Mouse (Mus musculus) lung, postnatal 0 days (tissue): ENCODE data around the gene Trim34a. TPM values are rescaled to one million over a fixed set of nuclear protein-coding genes. Genes with fewer than 3 reads are reported as not detected.

Source experiments
- ATAC-seq: fragments of 200-750 bp; cut with Nextera tagmentation; 2 replicates; pipeline ENCODE4 v1.8.0; 2017; ENCODE audit warnings: moderate library complexity
- DNase-seq: peaks from one replicate; pipeline ENCODE4 v3.0.0-alpha.2; 2016; ENCODE audit warnings: low spot score
- H3K27ac ChIP-seq: fragments of 300-500 bp; sonication (generic); 2 replicates; pipeline ENCODE4 v1.5.1; 2014; ENCODE audit warnings: antibody characterized with exemption, mild to moderate bottlenecking, low read length, mixed read lengths
- H3K27me3 ChIP-seq: fragments of 300-500 bp; sonication (generic); replicated peaks from 2 replicates; pipeline ENCODE4 v1.6.1; 2014; ENCODE audit warnings: low read length, mixed read lengths; ENCODE audit not compliant: insufficient read depth
- H3K36me3 ChIP-seq: fragments of 300-500 bp; sonication (generic); 2 replicates; pipeline ENCODE4 v1.6.1; 2014; ENCODE audit warnings: low read length, mixed read lengths; ENCODE audit not compliant: insufficient read depth
- H3K4me1 ChIP-seq: fragments of 300-500 bp; sonication (generic); 2 replicates; pipeline ENCODE4 v1.6.1; 2014; ENCODE audit warnings: antibody characterized with exemption, low read depth, low read length, mixed read lengths; ENCODE audit not compliant: insufficient read depth
- H3K4me2 ChIP-seq: fragments of 300-500 bp; sonication (generic); replicated peaks from 2 replicates; pipeline ENCODE4 v1.6.1; 2014; ENCODE audit warnings: low read depth, mild to moderate bottlenecking, low read length, moderate library complexity, mixed read lengths
- H3K4me3 ChIP-seq: fragments of 300-500 bp; sonication (generic); 2 replicates; pipeline ENCODE4 v1.5.1; 2014; ENCODE audit warnings: low read depth, low read length
- H3K9ac ChIP-seq: fragments of 300-500 bp; sonication (generic); replicated peaks from 2 replicates; pipeline ENCODE4 v1.6.1; 2014; ENCODE audit warnings: low read depth, mild to moderate bottlenecking
- H3K9me3 ChIP-seq: fragments of 300-500 bp; sonication (generic); 2 replicates; pipeline ENCODE4 v1.6.1; 2016; ENCODE audit warnings: low read length, mixed read lengths
- CTCF ChIP-seq: IDR thresholded peaks from 2 replicates; pipeline ENCODE4 v1.5.1; 2016; ENCODE audit warnings: antibody characterized with exemption, mild to moderate bottlenecking
- EP300 ChIP-seq: IDR thresholded peaks from 2 replicates; pipeline ENCODE4 v1.6.1; 2016; ENCODE audit warnings: antibody characterized with exemption, mild to moderate bottlenecking, control low read depth
- WGBS: fragments of 180-500 bp; shearing (Covaris S2); extraction: QIAGEN DNeasy Blood & Tissue Kit; methylation state at CpG from one replicate; pipeline ENCODE4 v1.1.7; 2014; 5-methylcytosine and 5-hydroxymethylcytosine counted together
- polyA plus RNA-seq: library from polyadenylated mRNA; unstranded; fragments of >200 nt; fragmentation: Nextera tagmentation; extraction: Ambion mirVana; gene quantifications from 2 replicates; pipeline ENCODE4 v1.2.1, GENCODE M21; 2015

The Trim34a gene
- polyA plus RNA-seq, 1 experiment from 2014 or later, result 6.5 TPM

DNA sequence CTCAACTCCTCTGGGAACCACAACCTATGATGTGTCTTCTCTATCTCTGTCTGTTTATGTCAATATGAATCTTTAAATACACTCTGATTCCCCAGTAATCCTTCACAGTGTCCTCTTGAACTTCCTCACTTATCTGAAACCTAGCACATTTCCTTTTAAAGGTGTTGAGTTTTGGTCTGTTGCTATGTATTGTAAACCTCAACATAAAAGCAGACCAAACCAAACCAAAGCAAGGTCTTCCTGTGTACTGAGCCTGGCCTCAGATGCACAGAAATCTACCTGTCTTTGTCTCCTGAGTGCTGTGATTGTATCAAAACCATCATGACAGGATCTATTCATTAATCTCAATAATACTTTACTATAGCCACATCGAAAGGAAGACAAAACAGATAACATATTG, 46.4 kb downstream of the Trim34a start:
- DNase-seq (no peak), ATAC-seq (no peak)
- TF ChIP-seq EP300 (no peak), CTCF (no peak)
- Histone ChIP-seq H3K9ac (no peak overlapping the region), H3K27ac (no peak overlapping the region), H3K4me3 (no peak overlapping the region), H3K36me3 (no peaks in the 10 kb centered on the region), H3K4me2 (no peak overlapping the region), H3K4me1 (no peaks in the 10 kb centered on the region), H3K9me3 (no peaks in the 10 kb centered on the region), H3K27me3 (no peaks in the 10 kb centered on the region)
- 77% methylated on average over 1 of the region's 1 CpGs for WGBS

DNA sequence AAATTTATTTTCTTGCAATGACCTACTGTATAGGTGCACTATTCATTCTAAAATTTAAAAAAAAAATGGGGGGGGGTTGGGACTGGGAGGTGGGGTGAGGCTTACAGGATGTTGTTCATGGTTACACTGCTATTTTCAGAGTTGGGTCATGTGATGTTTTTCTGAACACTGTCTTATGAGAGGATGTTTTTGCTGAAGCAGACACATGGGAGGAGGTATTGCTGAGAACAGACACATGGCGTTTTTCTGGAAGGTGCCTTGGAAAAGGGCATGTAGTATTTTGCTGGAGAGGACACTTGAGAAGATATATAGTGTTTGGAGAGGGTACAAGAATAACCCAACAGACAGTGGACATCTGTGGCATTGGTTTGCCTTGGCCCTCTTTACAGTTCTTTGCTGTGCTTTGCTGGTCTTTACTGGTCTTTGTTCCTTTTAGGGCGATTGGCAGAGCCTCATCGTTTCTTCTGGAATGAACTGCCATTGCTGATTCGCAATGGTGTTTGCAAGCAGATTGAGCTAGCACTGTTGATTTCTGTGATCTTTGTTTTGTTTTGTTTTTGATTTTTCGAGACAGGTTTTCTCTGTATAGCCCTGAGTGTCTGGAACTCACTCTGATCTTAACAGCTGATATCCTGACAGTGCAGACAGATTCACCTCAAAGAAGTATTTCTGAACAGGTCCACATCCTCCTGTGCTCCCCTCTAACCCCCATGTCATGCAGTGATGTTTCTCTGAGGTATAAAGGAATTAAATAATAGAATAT, 47.6 kb downstream of the Trim34a start:
- Histone ChIP-seq H3K4me1 (no peaks in the 10 kb centered on the region), H3K9me3 (no peaks in the 10 kb centered on the region), H3K9ac (no peak overlapping the region), H3K27me3 (no peaks in the 10 kb centered on the region), H3K4me2 (no peak overlapping the region), H3K36me3 (no peaks in the 10 kb centered on the region), H3K27ac (no peak overlapping the region), H3K4me3 (no peak overlapping the region)
- ATAC-seq, result no peak
- DNase-seq, result no peak
- WGBS, result 76% methylated on average over 5 of the region's 5 CpGs
- TF ChIP-seq CTCF (no peak), EP300 (no peak)

Other genes with a start within 250 kb of the Trim34a start
- gene Olfr638, start 245.7 kb upstream of the Trim34a start, polyA plus RNA-seq, result not detected in 2 replicates
- not detected in 2 replicates for gene Olfr639, start 227.2 kb upstream of the Trim34a start, polyA plus RNA-seq
- gene Olfr640, start 218.9 kb upstream of the Trim34a start, polyA plus RNA-seq, result not detected in 2 replicates
- gene Olfr641, start 209.0 kb upstream of the Trim34a start, polyA plus RNA-seq, result not detected in 2 replicates
- not detected in 2 replicates for gene Olfr642, start 191.8 kb upstream of the Trim34a start, polyA plus RNA-seq
- gene 4930516K23Rik, start 183.0 kb upstream of the Trim34a start, polyA plus RNA-seq, result not detected in 2 replicates
- gene Olfr644, start 172.6 kb upstream of the Trim34a start, polyA plus RNA-seq, result not detected in 2 replicates
- gene Olfr645, start 159.0 kb upstream of the Trim34a start, polyA plus RNA-seq, result not detected in 2 replicates
- gene Olfr646, start 139.6 kb upstream of the Trim34a start, polyA plus RNA-seq, result not detected in 2 replicates
- not detected in 2 replicates for gene Ubqln5, start 114.6 kb upstream of the Trim34a start, polyA plus RNA-seq
- not detected in 2 replicates for gene Olfr643, start 107.1 kb upstream of the Trim34a start, polyA plus RNA-seq
- not detected in 2 replicates for gene Ubqln3, start 101.2 kb upstream of the Trim34a start, polyA plus RNA-seq
- gene Ubqlnl, start 93.9 kb upstream of the Trim34a start, polyA plus RNA-seq, result not detected in 2 replicates
- not detected in 2 replicates for gene Olfm5, start 79.6 kb upstream of the Trim34a start, polyA plus RNA-seq
- 0.13 TPM in 1 of 2 replicates, not detected in the other for gene Olfr648, start 61.1 kb upstream of the Trim34a start, polyA plus RNA-seq
- gene Olfr649, start 48.5 kb upstream of the Trim34a start, polyA plus RNA-seq, result not detected in 2 replicates
- 0.61 and 1.1 TPM in 2 replicates for gene Trim6, start 25.7 kb upstream of the Trim34a start, polyA plus RNA-seq
- 1.1 and 1.6 TPM in 2 replicates for gene Trim5, start 43.6 kb downstream of the Trim34a start, polyA plus RNA-seq
- 10.8 and 11.7 TPM in 2 replicates for gene Trim12a, start 71.0 kb downstream of the Trim34a start, polyA plus RNA-seq
- gene Trim34b, start 85.0 kb downstream of the Trim34a start, polyA plus RNA-seq, result 0.07 TPM in 1 of 2 replicates, not detected in the other
- gene Trim12c, start 108.9 kb downstream of the Trim34a start, polyA plus RNA-seq, result 3.1 and 3.6 TPM in 2 replicates
- 0.52 and 0.75 TPM in 2 replicates for gene Trim30b, start 125.4 kb downstream of the Trim34a start, polyA plus RNA-seq
- 0.06 and 0.13 TPM in 2 replicates for gene Trim30c, start 156.4 kb downstream of the Trim34a start, polyA plus RNA-seq
- gene Trim30a, start 220.7 kb downstream of the Trim34a start, polyA plus RNA-seq, result 5.2 and 5.3 TPM in 2 replicates